Mouse (Mus musculus): ENCODE results near the gene Myh14. TPM values are rescaled to one million over a fixed set of nuclear protein-coding genes. Genes with fewer than 3 reads are reported as not detected.

Myh14 gene
- under 1 TPM in 1 of 2 experiments, not detected in 1; 0.26 TPM for polyA plus RNA-seq (2017; shearing (Covaris generic))

GRCm38 (mm10) chr7:44670803-44671202, at the start of gene Myh14:
Gene Myh14, minus strand, starts transcription at chr7:44670843.

GRCm38 (mm10) chr7:44708574-44708973, 37.9 kb upstream of the Myh14 start, which contains the start of gene Izumo2:
Gene Izumo2, plus strand, starts transcription at chr7:44708742.

GRCm38 (mm10) chr7:44590402-44591347, 80.0 kb downstream of the Myh14 start, which contains the start of gene Kcnc3:
Gene Kcnc3, plus strand, starts transcription at chr7:44590664.

GRCm38 (mm10) chr7:44572213-44572701, 98.4 kb downstream of the Myh14 start, which contains the start of gene Napsa:
Gene Napsa, plus strand, starts transcription at chr7:44572380.

Other genes with a start within 250 kb of the Myh14 start
- gene Lrrc4b, start 241.8 kb downstream of the Myh14 start, polyA plus RNA-seq (2017; shearing (Covaris generic)) = under 1 TPM in 1 of 2 experiments, not detected in 1; 0.14 TPM
- gene Aspdh, start 205.5 kb downstream of the Myh14 start, polyA plus RNA-seq (2017; shearing (Covaris generic)) = not detected
- 10 to 100 TPM; 52.4 to 75.0 TPM for gene Josd2, start 202.9 kb downstream of the Myh14 start, polyA plus RNA-seq (2017; shearing (Covaris generic))
- gene Emc10, start 174.3 kb downstream of the Myh14 start, polyA plus RNA-seq (2017; shearing (Covaris generic)) = 100 to 1,000 TPM; 160 to 164 TPM
- 1 to 10 TPM in 1 of 2 experiments, under 1 TPM in 1; 0.81 to 4.8 TPM for gene Fam71e1, start 174.3 kb downstream of the Myh14 start, polyA plus RNA-seq (2017; shearing (Covaris generic))
- not detected for gene Mybpc2, start 146.2 kb downstream of the Myh14 start, polyA plus RNA-seq (2017; shearing (Covaris generic))
- 1 to 10 TPM; 2.1 to 2.8 TPM for gene Spib, start 138.8 kb downstream of the Myh14 start, polyA plus RNA-seq (2017; shearing (Covaris generic))
- 10 to 100 TPM; 26.5 to 42.4 TPM for gene Pold1, start 122.0 kb downstream of the Myh14 start, polyA plus RNA-seq (2017; shearing (Covaris generic))
- 100 to 1,000 TPM; 130 to 142 TPM for gene Nr1h2, start 116.9 kb downstream of the Myh14 start, polyA plus RNA-seq (2017; shearing (Covaris generic))
- gene Napsa, start 98.5 kb downstream of the Myh14 start, polyA plus RNA-seq (2017; shearing (Covaris generic)) = 1 to 10 TPM; 3.1 to 6.6 TPM
- gene Kcnc3, start 80.2 kb downstream of the Myh14 start, polyA plus RNA-seq (2017; shearing (Covaris generic)) = under 1 TPM; 0.07 to 0.10 TPM
- gene Izumo2, start 37.9 kb upstream of the Myh14 start, polyA plus RNA-seq (2017; shearing (Covaris generic)) = not detected
- 10 to 100 TPM; 90.6 to 99.8 TPM for gene Vrk3, start 77.6 kb upstream of the Myh14 start, polyA plus RNA-seq (2017; shearing (Covaris generic))
- gene Zfp473, start 80.2 kb upstream of the Myh14 start, polyA plus RNA-seq (2017; shearing (Covaris generic)) = under 1 TPM; 0.38 to 0.87 TPM
- 10 to 100 TPM; 43.6 to 48.6 TPM for gene Nup62, start 145.2 kb upstream of the Myh14 start, polyA plus RNA-seq (2017; shearing (Covaris generic))
- gene Il4i1, start 145.5 kb upstream of the Myh14 start, polyA plus RNA-seq (2017; shearing (Covaris generic)) = 1 to 10 TPM; 1.6 to 5.2 TPM
- gene Atf5, start 145.8 kb upstream of the Myh14 start, polyA plus RNA-seq (2017; shearing (Covaris generic)) = under 1 TPM; 0.32 to 0.52 TPM
- 10 to 100 TPM; 18.0 to 26.0 TPM for gene Akt1s1, start 178.1 kb upstream of the Myh14 start, polyA plus RNA-seq (2017; shearing (Covaris generic))
- gene Tbc1d17, start 178.2 kb upstream of the Myh14 start, polyA plus RNA-seq (2017; shearing (Covaris generic)) = 10 to 100 TPM; 59.0 to 77.7 TPM
- 10 to 100 TPM; 68.0 to 97.8 TPM for gene Pnkp, start 186.3 kb upstream of the Myh14 start, polyA plus RNA-seq (2017; shearing (Covaris generic))
- gene Ptov1, start 198.9 kb upstream of the Myh14 start, polyA plus RNA-seq (2017; shearing (Covaris generic)) = 10 to 100 TPM; 19.1 to 21.8 TPM
- 10 to 100 TPM; 53.6 TPM for gene Med25, start 221.9 kb upstream of the Myh14 start, polyA plus RNA-seq (2017; shearing (Covaris generic))
- 10 to 100 TPM; 28.0 to 39.1 TPM for gene Fuz, start 225.2 kb upstream of the Myh14 start, polyA plus RNA-seq (2017; shearing (Covaris generic))

Measured in activated CD4-positive, CD25-positive, alpha-beta regulatory T cell (primary cell).